Mouse (Mus musculus) MEL (cell line): ENCODE data around the gene Npas3.

ENCODE experiments used
- BHLHE40 ChIP-seq: IDR thresholded peaks from 2 replicates; pipeline ENCODE4 v1.6.1; 2012; ENCODE audit warnings: low read depth, mild to moderate bottlenecking, inconsistent platforms, low read length, improper control_type of control experiment, borderline replicate concordance
- CTCF ChIP-seq, 3 experiments: IDR thresholded peaks in 2 of 3; conservative IDR thresholded peaks in 1 of 3; 2 replicates each; pipeline ENCODE4 v1.5.1; 2011 to 2012; ENCODE audit warnings: low read length in 3 of 3, low read depth in 2 of 3, mild to moderate bottlenecking in 2 of 3, improper control_type of control experiment in 1 of 3, inconsistent platforms in 1 of 3, mixed read lengths in 1 of 3, moderate library complexity in 1 of 3; ENCODE audit not compliant: control insufficient read depth in 1 of 3, insufficient read depth in 1 of 3, poor library complexity in 1 of 3, severe bottlenecking in 1 of 3
- GATA1 ChIP-seq: IDR thresholded peaks from 2 replicates; pipeline ENCODE4 v1.6.1; 2011; ENCODE audit warnings: low read depth, low read length, improper control_type of control experiment
- HCFC1 ChIP-seq: IDR thresholded peaks from 2 replicates; pipeline ENCODE4 v1.6.1; 2012; ENCODE audit warnings: low read depth, mild to moderate bottlenecking, inconsistent platforms, low read length, improper control_type of control experiment, moderate library complexity
- JUND ChIP-seq: IDR thresholded peaks from 2 replicates; pipeline ENCODE4 v1.6.1; 2011; ENCODE audit warnings: low read depth, mild to moderate bottlenecking, improper control_type of control experiment, low read length
- KAT2A ChIP-seq: conservative IDR thresholded peaks from 2 replicates; pipeline ENCODE4 v1.6.1; 2012; ENCODE audit warnings: low read depth, low read length, improper control_type of control experiment, inconsistent platforms
- MAZ ChIP-seq: IDR thresholded peaks from 2 replicates; pipeline ENCODE4 v1.6.1; 2012; ENCODE audit warnings: low read depth, mild to moderate bottlenecking, inconsistent platforms, low read length, improper control_type of control experiment
- MYC ChIP-seq: IDR thresholded peaks from 2 replicates; pipeline ENCODE4 v1.6.1; 2011; ENCODE audit warnings: low read depth, mild to moderate bottlenecking, low read length, improper control_type of control experiment, moderate library complexity
- POLR2A ChIP-seq, 2 experiments: IDR thresholded peaks; 2 replicates each; pipeline ENCODE4 v1.6.1; 2011 to 2012; ENCODE audit warnings: low read length in 2 of 2, mild to moderate bottlenecking in 2 of 2, control low read depth in 1 of 2, improper control_type of control experiment in 1 of 2, low read depth in 1 of 2, moderate library complexity in 1 of 2; ENCODE audit not compliant: control insufficient read depth in 1 of 2, insufficient read depth in 1 of 2, poor library complexity in 1 of 2
- POLR2AphosphoS2 ChIP-seq: IDR thresholded peaks from 2 replicates; pipeline ENCODE4 v1.6.1; 2011; ENCODE audit warnings: low read length, improper control_type of control experiment
- TAL1 ChIP-seq: IDR thresholded peaks from 2 replicates; pipeline ENCODE4 v1.6.1; 2012; ENCODE audit warnings: mild to moderate bottlenecking, inconsistent platforms, low read length, moderate library complexity, mixed read lengths
- TBP ChIP-seq: IDR thresholded peaks from 2 replicates; pipeline ENCODE4 v1.8.0; 2011; ENCODE audit warnings: low read depth, low read length, improper control_type of control experiment

DNA sequence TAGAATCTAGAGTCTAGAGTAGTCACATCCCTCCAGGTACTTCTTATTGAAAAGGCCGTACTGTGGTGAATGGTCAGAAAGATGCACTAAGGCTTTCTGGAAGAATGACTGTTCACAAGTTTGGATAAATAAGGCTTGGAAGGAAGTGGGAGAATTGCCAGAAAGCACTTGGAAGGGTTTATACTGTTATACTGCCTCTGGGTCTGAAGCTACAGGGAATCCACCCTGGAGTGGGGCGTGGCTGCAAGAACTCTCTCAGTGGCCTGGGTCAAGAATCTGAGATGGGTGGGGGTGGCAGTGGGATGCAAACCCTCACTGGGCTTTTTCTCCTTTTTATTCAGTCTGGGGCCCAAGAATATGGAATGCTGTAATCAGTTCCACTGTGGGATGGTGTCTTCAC, 72.0 kb downstream of the Npas3 start:
- no peak for TF ChIP-seq TBP
- no peak for TF ChIP-seq MYC
- no peak for TF ChIP-seq POLR2A (IDR thresholded peaks at IDR 0.05; ENCODE audit: control insufficient read depth in 1 of 2, insufficient read depth in 1 of 2, low read depth in 1 of 2, low read length in 2 of 2, poor library complexity in 1 of 2)
- TF ChIP-seq BHLHE40, result no peak
- no peak for TF ChIP-seq KAT2A
- TF ChIP-seq CTCF (IDR thresholded peaks at IDR 0.05 in 2 of 3, conservative IDR thresholded peaks at IDR 0.05 in 1 of 3; ENCODE audit: control insufficient read depth in 1 of 3, insufficient read depth in 1 of 3, low read depth in 2 of 3, low read length in 3 of 3, poor library complexity in 1 of 3, severe bottlenecking in 1 of 3), result no peak
- no peak for TF ChIP-seq TAL1
- no peak for TF ChIP-seq MAZ
- TF ChIP-seq POLR2AphosphoS2, result no peak
- no peak for TF ChIP-seq JUND
- TF ChIP-seq GATA1, result no peak
- TF ChIP-seq HCFC1, result no peak
